Mouse (Mus musculus) liver, adult 2 months (tissue): ENCODE measurements at regions not wholly inside any gene's neighbourhood (a gene's known extent, or its start where the extent isn't known, plus 50 kb on each side); places are given as distances from the start of the nearest gene placed in this dataset.

Experiments
- DNase-seq: peaks from one replicate; pipeline ENCODE4 v3.0.0-alpha.2; 2011; ENCODE audit warnings: low read depth, low spot score; ENCODE audit errors: extremely low read depth
- H3K27ac ChIP-seq: fragments of 200-500 bp; replicated peaks from 2 replicates; pipeline ENCODE4 v1.5.1; 2012; ENCODE audit warnings: low read depth, mild to moderate bottlenecking, control low read depth, inconsistent platforms, low read length; ENCODE audit not compliant: insufficient read depth
- H3K27me3 ChIP-seq: fragments of 200-500 bp; 2 replicates; pipeline ENCODE4 v1.6.1; 2012; ENCODE audit warnings: mild to moderate bottlenecking, moderate library complexity, low read length, inconsistent platforms; ENCODE audit not compliant: control insufficient read depth, insufficient read depth
- H3K36me3 ChIP-seq: fragments of 200-500 bp; 2 replicates; pipeline ENCODE4 v1.6.1; 2012; ENCODE audit warnings: low read length, inconsistent platforms; ENCODE audit not compliant: control insufficient read depth, insufficient read depth
- H3K4me1 ChIP-seq: fragments of 200-500 bp; 2 replicates; pipeline ENCODE4 v1.6.1; 2011; ENCODE audit warnings: low read length; ENCODE audit not compliant: control insufficient read depth, insufficient read depth
- H3K4me3 ChIP-seq: fragments of 200-500 bp; 2 replicates; pipeline ENCODE4 v1.5.1; 2011; ENCODE audit warnings: low read depth, mild to moderate bottlenecking, control low read depth, low read length, moderate library complexity; ENCODE audit not compliant: insufficient read depth
- H3K79me2 ChIP-seq: fragments of 200-500 bp; 2 replicates; pipeline ENCODE4 v1.6.1; 2012; ENCODE audit warnings: inconsistent platforms, mild to moderate bottlenecking, low read length, moderate library complexity; ENCODE audit not compliant: control insufficient read depth, insufficient read depth
- H3K9ac ChIP-seq: fragments of 200-500 bp; 2 replicates; pipeline ENCODE4 v1.6.1; 2012; ENCODE audit warnings: low read depth, mild to moderate bottlenecking, control low read depth, inconsistent platforms, low read length
- CTCF ChIP-seq: fragments of 200-500 bp; IDR thresholded peaks from 2 replicates; pipeline ENCODE4 v1.5.1; 2011; ENCODE audit warnings: low read depth, low read length, control low read depth
- POLR2A ChIP-seq: fragments of 200-500 bp; IDR thresholded peaks from 2 replicates; pipeline ENCODE4 v1.6.1; 2011; ENCODE audit warnings: low read length, control low read depth; ENCODE audit not compliant: insufficient read depth; ENCODE audit errors: extremely low read depth
- WGBS: fragments of 180-500 bp; shearing (Covaris S2); methylation state at CpG from one replicate; pipeline ENCODE4 v1.1.7; 2018; 5-methylcytosine and 5-hydroxymethylcytosine counted together

GRCm38 (mm10) chr2:169297226-169297625 lies 290.3 kb downstream of the Gm11011 start:
- no peak overlapping the region for H3K4me3 ChIP-seq
- H3K27ac ChIP-seq = no peak overlapping the region
- WGBS = 54% methylated on average over 4 of the region's 4 CpGs
- DNase-seq = no peak
- TF ChIP-seq CTCF (no peak), POLR2A (no peak)
- no peaks in the 10 kb centered on the region for H3K79me2 ChIP-seq
- no peaks in the 10 kb centered on the region for H3K36me3 ChIP-seq
- H3K9ac ChIP-seq = no peak overlapping the region
- no peaks in the 10 kb centered on the region; the same call in 1 of the 2 replicates for H3K27me3 ChIP-seq
- no peaks in the 10 kb centered on the region for H3K4me1 ChIP-seq

GRCm38 (mm10) chr2:169293351-169293750 lies 294.2 kb downstream of the Gm11011 start:
- H3K27me3 ChIP-seq = no peaks in the 10 kb centered on the region; the same call in 1 of the 2 replicates
- 84% methylated on average over 3 of the region's 3 CpGs for WGBS

GRCm38 (mm10) chr2:169288891-169289605 lies 298.5 kb downstream of the Gm11011 start:
- no peaks in the 10 kb centered on the region for H3K36me3 ChIP-seq
- no peaks in the 10 kb centered on the region for H3K27me3 ChIP-seq
- WGBS = 91% methylated on average over 12 of the region's 12 CpGs
- H3K4me3 ChIP-seq = no peak overlapping the region
- peaks cover 4% of the 10 kb centered on the region for H3K4me1 ChIP-seq
- no peak overlapping the region for H3K27ac ChIP-seq
- H3K79me2 ChIP-seq = no peaks in the 10 kb centered on the region
- H3K9ac ChIP-seq = no peak overlapping the region
- no peak for DNase-seq
- TF ChIP-seq POLR2A (no peak), CTCF (no peak)

More at GRCm38 (mm10) chr2:169293351-169293750, 294.2 kb downstream of the Gm11011 start:
- Histone ChIP-seq H3K4me3 (no peak overlapping the region), H3K4me1 (peaks cover under 1% of the 10 kb centered on the region; the same call in 1 of the 2 replicates), H3K9ac (no peak overlapping the region), H3K27ac (no peak overlapping the region), H3K36me3 (no peaks in the 10 kb centered on the region), H3K79me2 (no peaks in the 10 kb centered on the region)
- no peak for DNase-seq
- no peak for TF ChIP-seq POLR2A
- no peak for TF ChIP-seq CTCF

GRCm38 (mm10) chr2:169286701-169287100 lies 300.8 kb downstream of the Gm11011 start:
- Histone ChIP-seq H3K79me2 (no peaks in the 10 kb centered on the region), H3K9ac (no peak overlapping the region), H3K27ac (no peak overlapping the region), H3K4me3 (no peak overlapping the region), H3K27me3 (no peaks in the 10 kb centered on the region), H3K36me3 (no peaks in the 10 kb centered on the region), H3K4me1 (peaks cover 4% of the 10 kb centered on the region)
- no peak for DNase-seq
- WGBS = 89% methylated on average over 7 of the region's 7 CpGs
- TF ChIP-seq POLR2A (no peak), CTCF (no peak)

GRCm38 (mm10) chr2:169282508-169283117 lies 304.9 kb downstream of the Gm11011 start:
- no peak for TF ChIP-seq POLR2A
- TF ChIP-seq CTCF = no peak
- Histone ChIP-seq H3K27ac (no peak overlapping the region), H3K4me1 (no peaks in the 10 kb centered on the region), H3K79me2 (no peaks in the 10 kb centered on the region), H3K9ac (no peak overlapping the region), H3K36me3 (no peaks in the 10 kb centered on the region), H3K27me3 (no peaks in the 10 kb centered on the region), H3K4me3 (no peak overlapping the region)
- 89% methylated on average over 13 of the region's 13 CpGs for WGBS
- DNase-seq = no peak

GRCm38 (mm10) chr2:169275371-169275770 lies 312.2 kb downstream of the Gm11011 start:
- Histone ChIP-seq H3K4me1 (no peaks in the 10 kb centered on the region), H3K27ac (no peak overlapping the region), H3K27me3 (no peaks in the 10 kb centered on the region), H3K9ac (no peak overlapping the region), H3K36me3 (no peaks in the 10 kb centered on the region), H3K4me3 (no peak overlapping the region), H3K79me2 (no peaks in the 10 kb centered on the region)
- 99% methylated on average over 4 of the region's 4 CpGs for WGBS
- TF ChIP-seq POLR2A (no peak), CTCF (no peak)
- no peak for DNase-seq
